Mouse (Mus musculus) embryonic facial prominence, embryonic 14.5 days (tissue): Measurements from ENCODE around the gene Gm20388. TPM values are rescaled to one million over a fixed set of nuclear protein-coding genes. Genes with fewer than 3 reads are reported as not detected.
"Not testable (repeated sequence)": the region's sequence is repeated elsewhere in the genome, so short reads cannot be mapped to it uniquely, and the experiment has no call there.

Source experiments
- ATAC-seq: fragments of 200-750 bp; cut with Nextera tagmentation; 2 replicates; pipeline ENCODE4 v1.8.0; 2017; ENCODE audit warnings: low read depth, moderate number of reproducible peaks, moderate TSS enrichment
- DNase-seq: peaks from one replicate; pipeline ENCODE4 v3.0.0-alpha.2; 2015; ENCODE audit warnings: low spot score
- H3K27ac ChIP-seq: fragments of 300-500 bp; sonication (generic); replicated peaks from 2 replicates; pipeline ENCODE4 v1.5.1; 2014; ENCODE audit warnings: low read depth, mild to moderate bottlenecking, low read length, moderate library complexity
- H3K27me3 ChIP-seq: fragments of 300-500 bp; sonication (generic); replicated peaks from 2 replicates; pipeline ENCODE4 v1.6.1; 2014; ENCODE audit warnings: low read length; ENCODE audit not compliant: control insufficient read depth, insufficient read depth
- H3K36me3 ChIP-seq: fragments of 300-500 bp; sonication (generic); 2 replicates; pipeline ENCODE4 v1.6.1; 2014; ENCODE audit warnings: low read length, mixed read lengths; ENCODE audit not compliant: control insufficient read depth, insufficient read depth
- H3K4me1 ChIP-seq: fragments of 300-500 bp; sonication (generic); 2 replicates; pipeline ENCODE4 v1.6.1; 2014; ENCODE audit warnings: antibody characterized with exemption, low read length; ENCODE audit not compliant: control insufficient read depth, insufficient read depth
- H3K4me2 ChIP-seq: fragments of 300-500 bp; sonication (generic); 2 replicates; pipeline ENCODE4 v1.6.1; 2014; ENCODE audit warnings: low read depth, mild to moderate bottlenecking, low read length, moderate library complexity, mixed read lengths
- H3K4me3 ChIP-seq: fragments of 300-500 bp; sonication (generic); 2 replicates; pipeline ENCODE4 v1.5.1; 2014; ENCODE audit warnings: low read depth, mild to moderate bottlenecking, low read length
- H3K9ac ChIP-seq: fragments of 300-500 bp; sonication (generic); 2 replicates; pipeline ENCODE4 v1.6.1; 2014; ENCODE audit warnings: low read depth, mild to moderate bottlenecking, low read length, moderate library complexity, mixed read lengths
- H3K9me3 ChIP-seq: fragments of 300-500 bp; sonication (generic); 2 replicates; pipeline ENCODE4 v1.6.1; 2016; ENCODE audit warnings: low read length; ENCODE audit not compliant: control insufficient read depth
- WGBS: fragments of 180-500 bp; shearing (Covaris S2); extraction: QIAGEN DNeasy Blood & Tissue Kit; methylation state at CpG from one replicate; pipeline ENCODE4 v1.1.7; 2014; 5-methylcytosine and 5-hydroxymethylcytosine counted together
- polyA plus RNA-seq: library from polyadenylated mRNA; unstranded; fragments of >200 nt; fragmentation: Nextera tagmentation; extraction: Ambion mirVana; gene quantifications from 2 replicates; pipeline ENCODE4 v1.2.1, GENCODE M21; 2014

Gm20388 gene
- polyA plus RNA-seq, 1 experiment from 2014 or later = not detected

GRCm38 (mm10) chr8:123213118-123213772, 3302.6 kb downstream of the Gm20388 start:
- peak overlapping the region; percentile 78 for H3K4me2 ChIP-seq
- 19% methylated on average over 22 of the region's 22 CpGs for WGBS
- H3K27ac ChIP-seq = no peak overlapping the region; the same call in 1 of the 2 replicates
- ATAC-seq (peak; percentile 35), DNase-seq (no peak)
- no peaks in the 10 kb centered on the region for H3K27me3 ChIP-seq
- H3K9me3 ChIP-seq = no peaks in the 10 kb centered on the region
- H3K36me3 ChIP-seq = peaks cover 21% of the 10 kb centered on the region
- H3K4me3 ChIP-seq = peak overlapping the region; percentile 93
- H3K9ac ChIP-seq = peak overlapping the region; percentile 95
- peaks cover 13% of the 10 kb centered on the region for H3K4me1 ChIP-seq

DNA sequence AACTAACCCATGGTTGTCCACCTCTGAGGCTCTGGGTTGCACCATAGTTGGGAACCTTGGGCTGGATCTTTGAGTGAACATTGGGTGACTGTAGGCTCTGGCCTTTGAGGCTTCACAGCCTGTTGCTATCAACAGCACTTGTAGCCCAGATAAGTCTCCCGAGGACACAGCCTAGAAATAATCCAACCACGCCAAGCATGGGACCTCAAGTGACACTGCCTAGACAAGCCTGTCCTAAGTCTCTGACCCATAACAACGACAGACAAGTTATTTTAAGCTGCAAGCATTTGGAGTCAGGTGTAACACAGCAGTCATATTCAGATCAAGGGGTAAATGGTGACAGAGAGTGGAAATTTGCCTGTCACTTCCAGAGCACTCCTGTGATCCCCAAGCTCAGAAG, 3304.8 kb downstream of the Gm20388 start:
- no peak overlapping the region for H3K4me2 ChIP-seq
- H3K9me3 ChIP-seq = no peaks in the 10 kb centered on the region
- H3K4me1 ChIP-seq = peaks cover 13% of the 10 kb centered on the region
- ATAC-seq = no peak
- H3K36me3 ChIP-seq = no peaks in the 10 kb centered on the region
- no peak for DNase-seq
- no peak overlapping the region for H3K9ac ChIP-seq
- no peak overlapping the region for H3K4me3 ChIP-seq
- no peak overlapping the region for H3K27ac ChIP-seq
- WGBS = 70% methylated on average over 3 of the region's 3 CpGs
- no peaks in the 10 kb centered on the region for H3K27me3 ChIP-seq

DNA sequence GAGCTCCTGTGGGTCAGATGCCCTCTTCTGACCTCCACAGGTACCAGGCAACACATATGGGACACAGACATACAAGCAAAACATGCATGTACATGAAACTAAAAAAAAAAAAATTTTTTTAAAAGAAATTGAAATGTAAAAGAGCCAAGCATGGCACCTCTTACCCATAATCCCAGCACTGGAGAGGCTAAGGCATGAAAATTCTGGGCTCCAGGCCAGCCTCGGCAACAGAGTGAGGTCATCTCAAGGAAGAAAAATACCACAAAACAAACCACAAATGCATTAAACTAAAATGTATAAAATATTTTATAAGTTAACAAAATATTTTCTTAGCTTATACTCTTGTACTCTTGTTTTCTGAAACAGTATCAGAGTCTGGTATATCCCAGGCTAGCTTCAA, 3310.3 kb downstream of the Gm20388 start:
- 74% methylated on average over 1 of the region's 1 CpGs for WGBS
- DNase-seq = peak; percentile 33
- no peak for ATAC-seq
- H3K27ac ChIP-seq = no peak overlapping the region
- H3K4me3 ChIP-seq = no peak overlapping the region
- no peak overlapping the region for H3K4me2 ChIP-seq
- H3K9me3 ChIP-seq = no peaks in the 10 kb centered on the region
- H3K4me1 ChIP-seq = peaks cover 8% of the 10 kb centered on the region
- H3K27me3 ChIP-seq = no peaks in the 10 kb centered on the region
- no peaks in the 10 kb centered on the region for H3K36me3 ChIP-seq
- H3K9ac ChIP-seq = no peak overlapping the region

DNA sequence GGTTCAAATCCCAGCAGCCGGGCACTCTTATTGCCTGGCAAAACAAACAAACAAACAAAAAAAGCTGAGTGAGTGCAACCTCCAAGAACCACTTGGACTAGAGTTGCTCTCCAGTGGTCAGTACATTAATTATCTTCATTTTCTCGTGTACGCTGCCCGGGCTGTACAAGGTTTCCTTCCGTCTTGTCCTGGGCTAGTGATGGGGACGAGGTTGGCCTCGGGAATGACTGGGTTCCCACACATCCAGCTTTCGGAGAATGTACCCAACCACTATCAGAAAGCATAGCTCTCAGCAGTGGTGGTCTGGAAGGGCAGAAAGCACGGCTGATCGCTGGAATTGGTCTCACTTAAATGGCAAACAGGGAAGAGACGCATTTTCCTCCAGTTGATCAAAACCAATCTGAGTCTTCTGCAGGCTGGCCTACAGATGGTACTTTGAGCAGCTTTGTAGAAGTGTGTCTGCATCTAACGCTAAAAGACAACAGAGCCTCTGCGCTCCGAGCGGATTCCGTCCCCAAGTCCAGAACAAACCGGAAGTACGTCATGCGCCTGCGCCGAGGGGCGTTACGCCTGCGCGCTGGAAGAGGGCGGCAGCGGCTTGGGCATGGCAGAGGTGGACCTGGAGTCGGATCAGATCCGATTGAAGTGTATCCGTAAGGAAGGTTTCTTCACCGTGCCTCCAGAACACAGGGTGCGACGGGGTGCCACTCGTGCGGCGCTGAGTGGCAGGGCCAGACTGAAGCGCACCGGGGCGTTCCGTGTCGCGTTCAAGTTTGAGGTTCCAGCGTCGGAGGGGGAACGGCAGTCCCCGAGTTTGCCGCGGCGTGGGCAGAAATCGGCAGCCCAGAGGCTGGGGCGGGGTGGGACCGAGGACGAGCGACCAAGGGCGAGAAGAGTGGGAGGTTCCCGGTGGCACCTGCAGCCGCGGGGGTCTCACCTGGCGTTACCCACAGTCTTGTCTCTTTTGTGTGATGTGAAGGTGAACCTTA, 3313.9 kb downstream of the Gm20388 start, which contains the start of gene Cdk10:
TSS of gene Cdk10 (plus strand) at position 565 of the 989 bp plus-strand sequence.
- ATAC-seq (peak; percentile 93), DNase-seq (peak; percentile 95)
- H3K9ac ChIP-seq = peak within 1 kb of the TSS; percentile 92
- no peaks in the 10 kb centered on the region for H3K9me3 ChIP-seq
- peaks cover 8% of the 10 kb centered on the region for H3K4me1 ChIP-seq
- peak within 1 kb of the TSS; percentile 81 for H3K4me2 ChIP-seq
- peak within 1 kb of the TSS; percentile 89 for H3K27ac ChIP-seq
- no peaks in the 10 kb centered on the region for H3K27me3 ChIP-seq
- H3K4me3 ChIP-seq = peak within 1 kb of the TSS; percentile 85
- 3% methylated on average over 51 of the region's 59 CpGs for WGBS
- H3K36me3 ChIP-seq = peaks cover 32% of the 10 kb centered on the region

- 86% methylated on average over 1 of the region's 1 CpGs for WGBS
- no peak overlapping the region for H3K27ac ChIP-seq
- H3K9me3 ChIP-seq = no peaks in the 10 kb centered on the region
- H3K4me2 ChIP-seq = no peak overlapping the region
- no peaks in the 10 kb centered on the region for H3K27me3 ChIP-seq
- no peak for DNase-seq
- no peak overlapping the region for H3K4me3 ChIP-seq
- H3K4me1 ChIP-seq = peaks cover 8% of the 10 kb centered on the region
- H3K9ac ChIP-seq = no peak overlapping the region
- ATAC-seq = no peak
- H3K36me3 ChIP-seq = peaks cover 32% of the 10 kb centered on the region
These were observed 3317.8 kb downstream of the Gm20388 start for GRCm38 (mm10) chr8:123228416-123228815.

DNA sequence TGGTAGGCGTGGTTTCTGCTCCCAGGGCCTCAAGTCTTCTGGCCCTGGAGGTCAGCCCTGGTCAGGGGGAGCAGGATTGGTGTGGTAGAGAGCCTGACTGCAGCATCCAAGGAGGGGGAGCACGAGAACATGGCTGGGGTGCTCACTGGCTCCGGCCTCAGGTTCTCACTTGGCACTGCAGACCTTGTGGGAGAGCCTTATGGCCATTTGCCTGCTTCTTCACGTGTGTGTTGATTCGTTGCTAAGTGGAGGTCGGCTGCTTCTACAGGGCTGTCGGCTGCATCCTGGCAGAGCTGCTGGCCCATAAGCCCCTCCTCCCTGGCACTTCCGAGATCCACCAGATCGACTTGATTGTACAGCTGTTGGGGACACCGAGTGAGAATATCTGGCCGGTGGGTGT, 3319.7 kb downstream of the Gm20388 start:
- H3K4me1 ChIP-seq, H3K4me3 ChIP-seq: not testable (repeated sequence)
- 85% methylated on average over 5 of the region's 11 CpGs for WGBS

GRCm38 (mm10) chr8:123231742-123232141, 3321.1 kb downstream of the Gm20388 start:
- DNase-seq = no peak
- peaks cover 8% of the 10 kb centered on the region for H3K27me3 ChIP-seq
- no peak overlapping the region; the same call in 1 of the 2 replicates for H3K9ac ChIP-seq
- no peak overlapping the region for H3K4me2 ChIP-seq
- peaks cover 28% of the 10 kb centered on the region for H3K36me3 ChIP-seq
- 0 out of 2 replicates have a peak, but pooled peaks cover 6% of the 10 kb centered on the region for H3K4me1 ChIP-seq
- no peak overlapping the region for H3K27ac ChIP-seq
- no peak overlapping the region for H3K4me3 ChIP-seq
- ATAC-seq = no peak
- no peaks in the 10 kb centered on the region for H3K9me3 ChIP-seq
- 60% methylated on average over 5 of the region's 5 CpGs for WGBS

More for the DNA sequence above, 3319.7 kb downstream of the Gm20388 start:
- not testable (repeated sequence) for H3K27me3 ChIP-seq, ATAC-seq, H3K4me2 ChIP-seq, H3K27ac ChIP-seq, H3K9ac ChIP-seq, DNase-seq, H3K9me3 ChIP-seq
- H3K36me3 ChIP-seq = peaks cover 32% of the 10 kb centered on the region

GRCm38 (mm10) chr8:123232553-123232952, 3321.9 kb downstream of the Gm20388 start:
- no peak overlapping the region for H3K9ac ChIP-seq
- H3K9me3 ChIP-seq = no peaks in the 10 kb centered on the region
- peaks cover 8% of the 10 kb centered on the region for H3K27me3 ChIP-seq
- no peak overlapping the region for H3K4me2 ChIP-seq
- ATAC-seq (no peak), DNase-seq (no peak)
- H3K4me1 ChIP-seq = 0 out of 2 replicates have a peak, but pooled peaks cover 6% of the 10 kb centered on the region
- H3K27ac ChIP-seq = no peak overlapping the region
- peaks cover 19% of the 10 kb centered on the region for H3K36me3 ChIP-seq
- no peak overlapping the region for H3K4me3 ChIP-seq
- WGBS = 43% methylated on average over 7 of the region's 7 CpGs
